Mouse (Mus musculus): ENCODE results near the gene Vps53. TPM values are rescaled to one million over a fixed set of nuclear protein-coding genes. Genes with fewer than 3 reads are reported as not detected.
"Not testable (repeated sequence)": the region's sequence is repeated elsewhere in the genome, so short reads cannot be mapped to it uniquely, and the experiment has no call there.

Gene Vps53
- polyA plus RNA-seq, 3 experiments from 2014 or later, result 41.0 to 62.8 (median 49.8) TPM

DNA sequence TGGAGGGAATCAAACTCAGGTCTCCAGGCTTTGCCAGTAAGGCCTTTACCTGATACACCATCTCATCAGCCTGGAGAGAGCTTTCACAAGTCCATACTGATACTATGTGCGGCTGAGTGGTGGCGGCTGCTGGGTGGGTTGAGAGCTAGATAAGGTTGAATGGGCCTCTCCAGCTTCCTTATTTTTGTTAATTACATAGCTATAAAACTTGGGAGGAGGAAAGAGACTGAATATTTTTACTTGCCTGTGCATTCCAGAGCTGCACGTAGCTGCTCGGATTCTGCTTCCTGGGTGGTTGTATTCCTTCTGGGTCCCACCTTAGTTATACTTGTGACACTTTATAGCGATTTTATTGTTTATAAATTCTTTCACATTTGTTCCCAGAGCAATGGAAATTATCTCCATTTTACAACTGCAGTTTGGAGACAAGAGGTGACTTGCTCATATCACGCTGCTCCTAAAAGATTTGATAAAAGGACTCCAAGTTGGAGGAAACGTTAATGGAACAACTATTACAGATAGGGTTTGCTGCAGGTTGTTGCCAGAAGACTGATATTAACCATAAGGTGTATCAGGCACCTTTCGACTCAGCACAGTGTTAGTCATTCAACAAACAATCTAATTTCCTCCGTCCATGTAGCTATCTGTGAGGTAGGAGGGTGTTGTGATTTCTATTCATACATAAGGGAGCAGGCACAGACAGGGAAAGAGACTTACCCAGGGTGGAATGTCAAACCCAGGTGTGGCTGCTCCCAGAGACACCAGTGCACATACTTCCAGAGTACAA, 168.4 kb downstream of the Vps53 start:
- no peak for ATAC-seq

DNA sequence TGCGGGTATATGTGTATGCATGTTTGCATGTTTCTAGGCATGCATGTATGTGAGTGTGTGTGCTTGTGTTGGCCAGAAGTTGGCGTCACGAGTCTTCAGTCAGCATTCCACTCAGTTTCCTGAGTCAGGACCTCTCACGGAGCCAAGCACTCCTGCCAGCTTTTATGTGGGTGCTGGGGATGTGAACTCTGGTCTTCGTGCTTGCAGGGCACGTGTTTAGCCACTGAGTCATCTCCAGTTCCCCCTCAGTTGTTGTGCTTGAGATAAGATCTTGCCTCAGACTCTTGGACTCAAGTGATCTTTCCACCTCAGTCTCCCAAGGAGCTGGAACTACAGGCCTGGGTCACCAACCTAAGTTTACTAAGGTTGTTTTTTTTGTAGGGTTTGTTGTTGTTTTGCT, 170.3 kb downstream of the Vps53 start:
- no peak for ATAC-seq

DNA sequence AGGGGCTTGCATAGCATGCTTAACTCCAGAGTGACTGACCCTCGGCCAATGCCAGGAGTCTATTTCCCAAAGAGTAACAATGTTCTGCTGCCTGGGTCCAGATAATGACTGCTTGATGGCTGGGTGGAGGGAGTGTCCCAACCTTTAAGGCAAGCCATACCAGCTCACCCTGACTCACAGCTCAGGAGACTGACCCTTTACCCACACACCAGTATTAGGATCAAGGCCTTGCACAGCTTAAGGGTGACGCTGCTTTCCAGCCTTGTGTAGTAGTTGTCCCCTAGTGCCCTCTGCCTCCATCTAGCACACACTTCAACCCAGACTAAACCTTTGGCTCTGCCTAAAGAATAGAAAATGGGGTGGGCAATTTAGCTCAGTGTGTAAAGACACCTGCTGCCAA, 171.3 kb downstream of the Vps53 start:
- ATAC-seq, result no peak

DNA sequence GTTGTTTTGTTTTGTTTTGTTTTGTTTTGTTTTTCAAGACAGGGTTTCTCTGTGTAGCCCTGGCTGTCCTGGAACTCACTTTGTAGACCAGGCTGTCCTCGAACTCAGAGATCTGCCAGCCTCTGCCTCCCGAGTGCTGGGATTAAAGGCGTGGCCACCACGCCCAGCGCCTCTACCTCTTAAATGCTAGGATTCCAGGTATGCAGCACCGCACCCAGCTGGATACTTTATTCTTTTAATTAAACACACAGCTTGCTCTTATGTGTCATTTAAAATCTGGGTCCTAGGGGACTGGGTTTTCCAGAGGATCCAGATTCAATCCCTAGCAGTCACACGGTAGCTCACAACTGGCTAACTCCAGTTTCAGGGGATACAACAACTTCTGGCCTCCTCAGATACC, 175.2 kb downstream of the Vps53 start:
- ATAC-seq, result not testable (repeated sequence)

DNA sequence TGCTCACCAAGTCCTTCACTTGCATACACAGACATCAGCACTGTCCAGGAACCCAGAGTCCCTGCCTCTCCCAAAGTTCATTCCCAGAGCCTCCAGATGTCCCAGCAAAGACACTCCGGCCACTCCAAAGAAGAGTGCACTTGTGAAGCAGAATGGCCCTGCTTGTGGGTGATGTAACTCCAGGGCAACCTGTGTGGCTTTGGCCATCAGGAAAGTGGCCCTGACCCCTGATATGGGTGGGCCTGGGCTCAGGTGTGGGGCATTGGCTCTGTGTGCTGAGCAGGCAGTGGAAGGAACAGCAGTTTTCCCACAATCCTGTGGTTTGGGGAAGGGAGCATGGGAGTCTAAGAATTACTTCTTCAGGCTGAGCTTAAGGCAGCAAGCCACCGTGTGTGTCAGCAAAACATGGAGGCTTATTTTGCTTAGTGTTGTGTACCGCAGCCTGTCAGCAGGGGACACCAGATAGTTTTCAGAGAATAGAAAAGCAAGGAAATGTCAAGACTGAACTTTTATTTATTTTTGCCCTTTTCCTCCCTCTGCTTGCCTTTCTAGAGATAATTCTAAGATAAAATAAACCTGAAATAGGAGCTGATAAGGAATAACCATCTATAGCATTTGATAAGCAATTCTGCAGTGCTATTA, 178.1 kb downstream of the Vps53 start:
- ATAC-seq, result no peak

DNA sequence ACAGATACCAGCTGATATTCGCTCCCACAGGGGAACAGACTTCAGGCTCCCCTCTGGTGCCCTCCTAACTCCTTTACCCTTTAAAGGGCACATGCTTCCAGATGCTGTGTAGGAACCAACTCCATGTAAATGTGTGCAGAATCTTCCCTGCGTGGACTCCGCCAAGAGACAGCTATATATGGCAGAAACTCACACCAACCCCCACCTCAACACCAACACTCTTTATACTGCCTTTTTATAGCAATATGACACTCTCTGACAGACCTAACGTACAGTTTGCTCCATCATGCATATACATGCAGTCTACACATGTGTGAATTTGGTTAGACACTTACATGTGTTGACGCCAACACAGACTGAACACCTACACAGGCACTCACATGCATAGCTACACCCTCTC, 178.7 kb downstream of the Vps53 start:
- no peak for ATAC-seq

DNA sequence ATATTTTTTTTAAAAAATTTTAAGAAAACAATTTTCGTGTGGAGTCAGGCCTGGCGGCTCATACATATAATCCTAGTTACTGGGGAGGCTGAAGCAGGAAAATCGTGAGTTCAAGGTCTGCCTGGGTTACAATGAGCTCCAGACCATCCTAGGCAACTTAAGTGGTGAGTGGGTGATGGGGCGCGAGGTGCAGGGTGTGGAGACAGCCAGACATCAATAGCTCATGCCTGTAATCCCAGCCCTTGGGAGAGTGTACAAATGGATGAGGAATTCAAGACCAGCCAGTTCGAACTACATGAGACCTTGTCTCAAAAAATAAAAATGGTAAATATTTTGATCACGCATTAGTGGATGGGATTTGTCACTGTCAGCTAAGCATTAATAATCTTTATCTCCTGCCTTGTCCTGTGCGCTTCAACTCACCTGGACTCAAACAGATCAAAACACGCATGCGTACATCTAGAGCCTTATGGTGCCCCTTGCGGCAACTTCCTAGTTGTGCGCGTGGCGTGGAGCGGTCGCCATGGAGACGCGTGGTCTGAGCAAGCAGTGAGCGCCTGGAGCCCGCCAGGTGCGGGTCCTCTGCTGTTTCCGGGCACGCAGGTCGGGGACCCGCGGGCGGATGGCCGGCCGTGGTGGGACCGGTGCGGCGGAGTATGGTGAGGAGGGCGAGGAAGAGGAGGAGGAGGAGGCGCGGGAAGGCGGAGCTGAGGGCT, 179.8 kb downstream of the Vps53 start, which contains the start of gene 1700016K19Rik:
TSS of gene 1700016K19Rik (plus strand) at position 473 of the 716 bp plus-strand sequence.
- peak; percentile 98 for ATAC-seq

Other genes starting within 250 kb of the Vps53 start
- 1 to 10 TPM; 5.6 to 7.4 (median 6.7) TPM for gene Rph3al, start 241.2 kb downstream of the Vps53 start, polyA plus RNA-seq (2017; shearing (Covaris generic))
- under 1 TPM in 1 of 3 experiments, not detected in 2; 0.62 TPM for gene 1700016K19Rik, start 179.7 kb downstream of the Vps53 start, polyA plus RNA-seq (2017; shearing (Covaris generic))
- 10 to 100 TPM in 2 of 3 experiments, 1 to 10 TPM in 1; 7.9 to 25.3 (median 24.8) TPM for gene Rflnb, start 151.9 kb downstream of the Vps53 start, polyA plus RNA-seq (2017; shearing (Covaris generic))
- gene Fam57a, start within 50 bp of the Vps53 start, polyA plus RNA-seq (2017; shearing (Covaris generic)), result 1 to 10 TPM; 2.5 to 4.5 (median 3.6) TPM
- 1 to 10 TPM in 1 of 3 experiments, not detected in 2; 1.0 TPM for gene Dbil5, start 38.0 kb upstream of the Vps53 start, polyA plus RNA-seq (2017; shearing (Covaris generic))
- 10 to 100 TPM in 2 of 3 experiments, 1 to 10 TPM in 1; 8.3 to 13.4 (median 11.0) TPM for gene Gemin4, start 38.0 kb upstream of the Vps53 start, polyA plus RNA-seq (2017; shearing (Covaris generic))
- gene Mrm3, start 64.1 kb upstream of the Vps53 start, polyA plus RNA-seq (2017; shearing (Covaris generic)), result 10 to 100 TPM in 2 of 3 experiments, 1 to 10 TPM in 1; 9.4 to 14.2 (median 12.9) TPM
- 100 to 1,000 TPM in 1 of 3 experiments, 10 to 100 TPM in 2; 83.0 to 101 (median 84.6) TPM for gene Glod4, start 64.1 kb upstream of the Vps53 start, polyA plus RNA-seq (2017; shearing (Covaris generic))
- 1 to 10 TPM; 1.1 to 2.0 (median 1.6) TPM for gene Nxn, start 219.5 kb upstream of the Vps53 start, polyA plus RNA-seq (2017; shearing (Covaris generic))
- 10 to 100 TPM; 60.7 to 86.9 (median 76.3) TPM for gene Timm22, start 227.3 kb upstream of the Vps53 start, polyA plus RNA-seq (2017; shearing (Covaris generic))